29 mouse cellular contexts compared by ENCODE assay signal in the genomic region with DNA sequence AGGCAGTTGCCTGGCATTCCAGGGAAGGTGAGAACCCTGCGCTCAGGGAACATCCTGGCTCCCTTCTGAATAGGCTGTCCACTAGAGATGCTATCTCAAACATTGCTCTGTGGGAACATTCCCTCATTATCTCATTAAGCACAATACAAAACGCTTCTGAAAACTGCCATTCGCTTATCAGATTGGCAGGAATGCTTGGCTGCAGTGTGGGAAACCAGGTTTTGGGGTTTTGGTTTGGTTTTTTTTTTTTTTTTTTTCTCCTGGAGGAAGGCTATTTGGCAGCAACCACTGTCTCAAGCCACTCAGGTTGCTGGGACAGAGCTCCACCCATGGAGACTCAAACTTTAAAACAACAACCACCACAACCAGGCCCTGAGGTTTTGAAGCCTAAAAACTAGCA. TPM values are rescaled to one million over a fixed set of nuclear protein-coding genes. Genes with fewer than 3 reads are reported as not detected.
"Had no signal": no experiment of that assay in that cellular context is flagged by ENCODE, and none has a peak within 500 bp of the region (broad histone marks: within the 10 kb centered on the region; RNA-seq: fewer than 3 reads in every experiment).

No protein-coding gene starts in this region.

- DNase-seq: kidney, postnatal 14 days; kidney, postnatal 4 days; left cerebral cortex, postnatal 4 days; liver, postnatal 0 days; lung, embryonic 14.5 days; retina, postnatal 1 day; right cerebral cortex, postnatal 25 days; spleen, adult 18-20 months; thymus, postnatal 25 days had no signal

- H3K9ac ChIP-seq: limb, embryonic 12.5 days; limb, embryonic 15.5 days; liver, embryonic 14.5 days; liver, postnatal 0 days; lung, embryonic 14.5 days; midbrain, embryonic 13.5 days; neural tube, embryonic 13.5 days; stomach, embryonic 15.5 days had no signal

- H3K4me3 ChIP-seq: limb, embryonic 12.5 days; limb, embryonic 15.5 days; midbrain, embryonic 10.5 days; midbrain, embryonic 13.5 days; myocyte; neural tube, embryonic 13.5 days; stomach, embryonic 15.5 days had no signal

- H3K36me3 ChIP-seq: limb, embryonic 12.5 days; limb, embryonic 15.5 days; midbrain, embryonic 10.5 days; midbrain, embryonic 13.5 days; neural tube, embryonic 13.5 days; stomach, embryonic 15.5 days had no signal

- ATAC-seq: liver, postnatal 0 days; lung, postnatal 0 days; midbrain, embryonic 13.5 days; midbrain, embryonic 16.5 days had no signal

- H3K9me3 ChIP-seq: limb, embryonic 12.5 days; limb, embryonic 15.5 days; midbrain, embryonic 10.5 days; midbrain, embryonic 13.5 days; neural tube, embryonic 13.5 days; stomach, embryonic 15.5 days had no signal

- H3K27ac ChIP-seq: limb, embryonic 12.5 days; limb, embryonic 15.5 days; liver, embryonic 14.5 days; macrophage; midbrain, embryonic 10.5 days; midbrain, embryonic 13.5 days; neural tube, embryonic 13.5 days; stomach, embryonic 15.5 days had no signal

- H3K4me2 ChIP-seq: limb, embryonic 12.5 days; limb, embryonic 15.5 days; liver, embryonic 11.5 days; lung, embryonic 14.5 days; midbrain, embryonic 13.5 days; neural tube, embryonic 13.5 days; stomach, embryonic 15.5 days had no signal

- H3K27me3 ChIP-seq: limb, embryonic 12.5 days; limb, embryonic 15.5 days; midbrain, embryonic 13.5 days; neural tube, embryonic 13.5 days; stomach, embryonic 15.5 days had no signal

RNA-seq across cellular contexts. Expression of a gene that starts 42.7 kb away (rescaled TPM):
- total RNA-seq: layer of hippocampus, adult 18-20 months; layer of hippocampus, postnatal 14 days; left cerebral cortex, adult 8-10 months; left cerebral cortex, postnatal 14 days; left cerebral cortex, postnatal 4 days; megakaryocyte, adult 5-6 weeks; monocyte, adult 5-6 weeks; neutrophil, adult 5-6 weeks had no signal
- polyA plus RNA-seq: kidney, embryonic 16.5 days; macrophage; myocyte had no signal

RNA-seq across cellular contexts. Expression of a gene that starts 43.5 kb away (rescaled TPM):
- total RNA-seq: monocyte, adult 5-6 weeks had no signal
